Mouse (Mus musculus) myocyte (in vitro differentiated cells): ENCODE measurements at regions not wholly inside any gene's neighbourhood (a gene's known extent, or its start where the extent isn't known, plus 50 kb on each side); places are given as distances from the start of the nearest gene placed in this dataset.

ENCODE experiments used
- CEBPB ChIP-seq: IDR thresholded peaks from 2 replicates; pipeline ENCODE4 v1.6.1; 2011; ENCODE audit warnings: mild to moderate bottlenecking, moderate library complexity; ENCODE audit not compliant: poor library complexity, insufficient read depth, severe bottlenecking
- E2F4 ChIP-seq: IDR thresholded peaks from one replicate; pipeline ENCODE4 v1.6.1; 2011; ENCODE audit warnings: mild to moderate bottlenecking, control low read depth, moderate library complexity; ENCODE audit not compliant: insufficient read depth
- MYOD1 ChIP-seq, 3 experiments: IDR thresholded peaks; one replicate each; pipeline ENCODE4 v1.6.1; 2011; ENCODE audit warnings: control low read depth in 2 of 3, low read depth in 2 of 3, mild to moderate bottlenecking in 2 of 3, moderate library complexity in 1 of 3; ENCODE audit not compliant: insufficient read length in 2 of 3, control insufficient read depth in 1 of 3
- MYOG ChIP-seq, 3 experiments: IDR thresholded peaks; one replicate each; pipeline ENCODE4 v1.6.1; 2011; ENCODE audit warnings: control low read depth in 2 of 3, low read depth in 2 of 3, mild to moderate bottlenecking in 2 of 3; ENCODE audit not compliant: insufficient read length in 2 of 3, control insufficient read depth in 1 of 3, insufficient read depth in 1 of 3
- POLR2A ChIP-seq: IDR thresholded peaks from one replicate; pipeline ENCODE4 v1.6.1; 2011; ENCODE audit warnings: low read depth, mild to moderate bottlenecking, control low read depth, moderate library complexity; ENCODE audit not compliant: insufficient read length
- REST ChIP-seq: IDR thresholded peaks from one replicate; pipeline ENCODE4 v1.6.1; 2011; ENCODE audit warnings: mild to moderate bottlenecking, control low read depth, moderate library complexity; ENCODE audit not compliant: insufficient read depth, insufficient read length
- TCF12 ChIP-seq: IDR thresholded peaks from one replicate; pipeline ENCODE4 v1.6.1; 2011; ENCODE audit warnings: mild to moderate bottlenecking, control low read depth; ENCODE audit not compliant: poor library complexity, insufficient read depth, severe bottlenecking
- USF1 ChIP-seq: IDR thresholded peaks from one replicate; pipeline ENCODE4 v1.6.1; 2011; ENCODE audit warnings: low read depth, mild to moderate bottlenecking, control low read depth, moderate library complexity

DNA sequence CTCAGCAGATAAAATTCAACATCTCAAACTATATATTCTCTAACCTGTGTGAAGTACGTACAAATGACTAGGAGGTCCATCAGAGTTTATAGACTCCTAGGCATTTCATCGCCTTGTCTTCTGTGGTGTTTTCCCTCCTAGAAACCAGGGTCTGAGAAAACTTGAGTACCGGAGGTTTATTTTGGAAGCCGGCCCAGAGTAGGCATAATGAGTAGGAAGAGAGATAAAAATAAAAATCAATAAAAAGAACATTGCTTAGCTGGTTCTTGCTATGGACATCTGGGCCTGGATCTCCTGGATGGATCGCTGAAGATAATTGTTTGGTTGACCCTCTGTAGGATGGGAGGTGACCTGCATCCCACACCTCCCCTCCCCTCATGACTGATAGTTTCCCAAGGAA, 81.5 kb upstream of the Mocs1 start:
- TF ChIP-seq POLR2A: no peak
- TF ChIP-seq MYOD1 (IDR thresholded peaks at IDR 0.05; ENCODE audit: control insufficient read depth in 1 of 3, insufficient read length in 2 of 3, low read depth in 2 of 3): no peak
- no peak for TF ChIP-seq USF1
- no peak for TF ChIP-seq E2F4
- TF ChIP-seq CEBPB: no peak
- no peak for TF ChIP-seq REST
- no peak for TF ChIP-seq MYOG (IDR thresholded peaks at IDR 0.05; ENCODE audit: control insufficient read depth in 1 of 3, insufficient read depth in 1 of 3, insufficient read length in 2 of 3, low read depth in 2 of 3)
- TF ChIP-seq TCF12: no peak
